Mouse (Mus musculus) fat pad, adult 2 months (tissue): ENCODE measurements around the gene Gdf2.

Source experiments
- DNase-seq: peaks from one replicate; pipeline ENCODE4 v3.0.0-alpha.2; 2011; ENCODE audit warnings: low read depth, low spot score; ENCODE audit errors: extremely low read depth

Gdf2 gene

GRCm38 (mm10) chr14:33940739-33941138 lies at the start of gene Gdf2:
Gdf2 (plus strand) TSS chr14:33941039.
- DNase-seq, result no peak

GRCm38 (mm10) chr14:33891507-33891906 lies 49.3 kb upstream of the Gdf2 start:
- no peak for DNase-seq

GRCm38 (mm10) chr14:33895777-33896176 lies 45.1 kb upstream of the Gdf2 start:
- DNase-seq, result no peak

GRCm38 (mm10) chr14:33896628-33897300 lies 44.1 kb upstream of the Gdf2 start:
- no peak for DNase-seq

- DNase-seq, result no peak
Measured at GRCm38 (mm10) chr14:33902783-33903182, 38.1 kb upstream of the Gdf2 start.

- no peak for DNase-seq
Measured at GRCm38 (mm10) chr14:33903199-33903598, 37.6 kb upstream of the Gdf2 start.

- DNase-seq, result no peak
Measured at GRCm38 (mm10) chr14:33904851-33905250, 36.0 kb upstream of the Gdf2 start.

- no peak for DNase-seq
Measured at GRCm38 (mm10) chr14:33913727-33914126, 27.1 kb upstream of the Gdf2 start.

- no peak for DNase-seq
Measured at GRCm38 (mm10) chr14:33914206-33914605, 26.6 kb upstream of the Gdf2 start.

GRCm38 (mm10) chr14:33920727-33921559 lies 19.9 kb upstream of the Gdf2 start:
- no peak for DNase-seq

- DNase-seq, result no peak
Measured at GRCm38 (mm10) chr14:33922771-33923167, 18.1 kb upstream of the Gdf2 start.

GRCm38 (mm10) chr14:33923168-33924070 lies 17.4 kb upstream of the Gdf2 start, which contains the start of gene Gdf10:
Gdf10 (plus strand) TSS chr14:33923587.
- DNase-seq, result no peak

- DNase-seq, result no peak
Measured at GRCm38 (mm10) chr14:33931853-33932252, 9.0 kb upstream of the Gdf2 start.

- no peak for DNase-seq
Measured at GRCm38 (mm10) chr14:33932935-33933703, 7.7 kb upstream of the Gdf2 start.

- DNase-seq, result no peak
Measured at GRCm38 (mm10) chr14:33933778-33934317, 7.0 kb upstream of the Gdf2 start.

GRCm38 (mm10) chr14:33939117-33939516 lies 1.7 kb upstream of the Gdf2 start:
- DNase-seq, result no peak

- DNase-seq, result no peak
Measured at GRCm38 (mm10) chr14:33942222-33942621, 1.4 kb downstream of the Gdf2 start.

- DNase-seq, result no peak
Measured at GRCm38 (mm10) chr14:33946125-33946524, 5.3 kb downstream of the Gdf2 start.

GRCm38 (mm10) chr14:33952233-33952981 lies 11.6 kb downstream of the Gdf2 start:
- DNase-seq, result no peak
